Mouse (Mus musculus): ENCODE results near the gene Gpbp1. TPM values are rescaled to one million over a fixed set of nuclear protein-coding genes. Genes with fewer than 3 reads are reported as not detected.
A peak's percentile ranks its signal among the peaks of the same experiment; 100 is the strongest.

Gene Gpbp1
- total RNA-seq, 2 experiments from 2014 or later, result 53.0 to 62.4 TPM

GRCm38 (mm10) chr13:111470562-111471237 lies 19.2 kb downstream of the Gpbp1 start:
- DNase-seq (ENCODE audit: low spot score), result no peak

- DNase-seq (ENCODE audit: low spot score), result no peak
These were observed 22.6 kb downstream of the Gpbp1 start for GRCm38 (mm10) chr13:111467350-111467749.

- peak; percentile 44 for DNase-seq (ENCODE audit: low spot score)
These were observed 28.5 kb downstream of the Gpbp1 start for GRCm38 (mm10) chr13:111461424-111461823.

- no peak for DNase-seq (ENCODE audit: low spot score)
These were observed 33.1 kb downstream of the Gpbp1 start for GRCm38 (mm10) chr13:111456790-111457189.

- no peak for DNase-seq (ENCODE audit: low spot score)
These were observed 45.6 kb downstream of the Gpbp1 start for GRCm38 (mm10) chr13:111444325-111444724.

GRCm38 (mm10) chr13:111431174-111431573 lies 58.7 kb downstream of the Gpbp1 start:
- DNase-seq (ENCODE audit: low spot score), result no peak

GRCm38 (mm10) chr13:111421330-111421729 lies 68.6 kb downstream of the Gpbp1 start:
- DNase-seq (ENCODE audit: low spot score), result no peak

GRCm38 (mm10) chr13:111418087-111418486 lies 71.8 kb downstream of the Gpbp1 start:
- DNase-seq (ENCODE audit: low spot score), result no peak

- DNase-seq (ENCODE audit: low spot score), result peak; percentile 47
These were observed 76.8 kb downstream of the Gpbp1 start for GRCm38 (mm10) chr13:111413156-111413555.

GRCm38 (mm10) chr13:111410831-111411230 lies 79.1 kb downstream of the Gpbp1 start:
- no peak for DNase-seq (ENCODE audit: low spot score)

GRCm38 (mm10) chr13:111406859-111407389 lies 83.0 kb downstream of the Gpbp1 start:
- DNase-seq (ENCODE audit: low spot score), result no peak

GRCm38 (mm10) chr13:111405956-111406355 lies 84.0 kb downstream of the Gpbp1 start:
- DNase-seq (ENCODE audit: low spot score), result no peak

GRCm38 (mm10) chr13:111397600-111398151 lies 92.2 kb downstream of the Gpbp1 start:
- DNase-seq (ENCODE audit: low spot score), result no peak

- no peak for DNase-seq (ENCODE audit: low spot score)
These were observed 92.8 kb downstream of the Gpbp1 start for GRCm38 (mm10) chr13:111397061-111397460.

GRCm38 (mm10) chr13:111395528-111395927 lies 94.4 kb downstream of the Gpbp1 start:
- DNase-seq (ENCODE audit: low spot score), result no peak

GRCm38 (mm10) chr13:111394904-111395303 lies 95.0 kb downstream of the Gpbp1 start:
- no peak for DNase-seq (ENCODE audit: low spot score)

GRCm38 (mm10) chr13:111394341-111394740 lies 95.6 kb downstream of the Gpbp1 start:
- DNase-seq (ENCODE audit: low spot score), result no peak

GRCm38 (mm10) chr13:111393426-111393825 lies 96.5 kb downstream of the Gpbp1 start:
- no peak for DNase-seq (ENCODE audit: low spot score)

- no peak for DNase-seq (ENCODE audit: low spot score)
These were observed 98.5 kb downstream of the Gpbp1 start for GRCm38 (mm10) chr13:111391426-111391825.

- no peak for DNase-seq (ENCODE audit: low spot score)
These were observed 98.9 kb downstream of the Gpbp1 start for GRCm38 (mm10) chr13:111391011-111391410.

- DNase-seq (ENCODE audit: low spot score), result no peak
These were observed 105.6 kb downstream of the Gpbp1 start for GRCm38 (mm10) chr13:111384011-111384985.
